Mouse (Mus musculus): ENCODE results near the gene Krtap3-2.

DNA sequence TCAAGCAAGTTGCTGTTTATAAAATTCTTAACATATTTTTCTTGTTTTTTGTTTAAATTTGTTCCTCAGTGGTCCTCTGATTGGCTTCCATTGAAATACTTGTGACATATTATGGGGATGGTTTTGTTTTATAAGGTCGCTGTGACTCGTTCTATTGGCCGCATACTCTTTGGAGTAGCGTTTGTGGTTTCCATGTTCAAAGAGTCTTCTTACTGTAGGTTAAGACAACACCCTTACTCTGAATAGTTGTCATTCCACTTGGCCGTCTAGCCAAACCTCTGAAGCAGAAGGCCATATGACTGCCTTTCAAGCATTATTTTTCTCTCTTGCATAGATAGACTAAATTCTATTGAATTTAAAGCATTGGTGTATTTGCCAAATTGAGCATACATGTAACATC lies 24.4 kb upstream of the Krtap3-2 start:
- TF ChIP-seq CTCF (IDR thresholded peaks at IDR 0.05; ENCODE audit: low read depth, low read length) (no peak), POLR2A (IDR thresholded peaks at IDR 0.05; ENCODE audit: extremely low read depth, insufficient read depth, low read length) (no peak)
